Mouse (Mus musculus) retina, adult 2 months (tissue): ENCODE results near the gene Nckap5.
A peak's percentile ranks its signal among the peaks of the same experiment; 100 is the strongest.

ENCODE experiments used
- DNase-seq: peaks from one replicate; pipeline ENCODE4 v3.0.0-alpha.2; 2012; ENCODE audit warnings: low read depth, low spot score

Nckap5 gene

DNA sequence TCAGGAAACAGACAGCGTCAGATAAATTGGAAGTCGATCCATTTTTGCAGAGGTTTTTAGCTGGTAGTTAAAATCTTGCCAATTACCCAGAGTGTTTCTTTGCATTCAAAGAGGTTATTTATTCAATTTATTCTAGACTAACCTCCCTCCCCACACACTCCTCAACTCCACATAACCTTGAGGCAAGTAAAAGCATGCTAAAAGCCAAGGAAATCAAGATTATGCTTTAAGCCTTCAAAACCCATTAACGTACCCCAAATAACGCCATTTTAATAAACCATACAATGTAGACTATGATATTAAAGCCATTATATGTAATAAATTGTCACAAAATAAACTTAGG is 129.7 kb downstream of the Nckap5 start:
- DNase-seq = no peak

- DNase-seq = no peak
Measured at GRCm38 (mm10) chr1:126700063-126700977, 130.3 kb downstream of the Nckap5 start.

DNA sequence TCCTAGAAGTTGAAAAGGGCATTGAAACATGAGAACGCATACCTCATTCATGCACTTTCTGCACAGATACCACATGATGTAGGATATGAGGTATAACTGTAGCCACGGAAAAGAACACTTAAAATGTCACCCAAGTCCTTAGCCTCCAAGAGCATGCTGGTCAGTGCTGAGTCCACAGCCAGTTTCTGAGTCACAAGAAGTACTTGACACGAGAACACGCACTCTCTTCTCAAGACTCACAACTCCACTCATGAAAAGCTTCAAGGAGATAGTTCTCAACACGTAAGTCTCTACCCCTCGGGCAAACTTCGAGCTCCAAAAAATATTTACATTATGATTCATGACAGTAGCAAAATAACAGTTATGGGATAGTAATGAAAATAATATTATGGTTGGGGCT is 137.0 kb downstream of the Nckap5 start:
- no peak for DNase-seq

- DNase-seq = no peak
Measured at GRCm38 (mm10) chr1:126688593-126688992, 142.0 kb downstream of the Nckap5 start.

DNA sequence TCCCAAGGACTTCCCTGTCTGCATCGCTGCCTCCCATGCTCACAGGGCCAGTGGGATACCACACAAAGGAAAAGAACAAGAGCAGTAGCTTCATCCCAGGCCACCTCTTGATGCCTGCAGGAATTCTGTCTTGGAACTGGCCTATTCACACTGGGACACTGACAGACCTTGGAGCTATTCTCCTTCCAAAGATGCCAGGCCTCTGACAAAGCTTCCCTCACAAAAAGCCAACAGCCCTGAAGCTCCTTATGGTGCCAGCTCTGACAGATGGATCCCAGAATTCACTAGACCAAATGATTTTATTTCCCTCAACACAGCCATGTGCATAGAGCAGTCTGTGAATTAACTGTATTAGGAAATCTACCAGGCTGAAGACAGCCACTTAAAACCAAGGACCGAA is 143.9 kb downstream of the Nckap5 start:
- DNase-seq = no peak

DNA sequence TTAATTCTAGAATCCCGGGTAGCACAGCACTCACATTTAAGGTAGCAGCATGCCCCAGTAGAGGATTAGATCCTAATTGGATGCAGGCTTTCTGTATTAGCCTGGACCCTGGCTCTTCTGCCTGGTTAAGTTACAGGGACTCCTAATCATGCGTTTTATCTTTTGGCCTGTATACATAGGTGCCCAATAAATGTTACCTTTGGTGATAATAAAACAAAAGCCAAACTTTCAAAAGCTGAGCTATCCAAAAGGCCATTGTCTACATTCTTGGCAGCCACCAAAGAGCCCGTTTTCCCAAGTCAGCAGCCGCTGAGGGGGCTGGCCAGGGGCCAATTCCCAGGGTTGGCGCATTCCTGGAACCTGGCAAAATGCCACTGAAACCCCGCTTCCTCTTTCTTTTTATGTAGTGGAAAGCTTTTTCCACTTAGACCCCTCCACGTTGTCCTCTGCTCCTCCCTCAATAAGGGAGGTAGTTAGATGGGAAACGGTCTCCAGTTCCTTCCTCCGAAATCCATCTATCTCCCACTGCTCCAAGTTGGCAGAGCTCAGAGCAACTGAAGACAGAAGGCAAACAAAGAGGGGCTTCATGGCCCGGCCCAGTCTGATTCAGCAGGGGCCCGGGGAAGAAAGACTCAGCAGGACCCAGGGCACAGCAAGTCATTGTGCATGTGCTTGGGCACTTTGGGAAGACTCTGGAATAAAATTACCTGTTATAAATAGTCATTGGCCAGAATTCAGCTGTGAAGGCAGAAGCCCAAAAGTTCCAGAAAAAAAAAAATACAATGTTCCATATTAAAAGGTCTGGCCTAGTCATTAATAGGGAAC is 146.8 kb downstream of the Nckap5 start:
- DNase-seq = no peak

GRCm38 (mm10) chr1:126681773-126682172 is 148.8 kb downstream of the Nckap5 start:
- peak; percentile 69 for DNase-seq

DNA sequence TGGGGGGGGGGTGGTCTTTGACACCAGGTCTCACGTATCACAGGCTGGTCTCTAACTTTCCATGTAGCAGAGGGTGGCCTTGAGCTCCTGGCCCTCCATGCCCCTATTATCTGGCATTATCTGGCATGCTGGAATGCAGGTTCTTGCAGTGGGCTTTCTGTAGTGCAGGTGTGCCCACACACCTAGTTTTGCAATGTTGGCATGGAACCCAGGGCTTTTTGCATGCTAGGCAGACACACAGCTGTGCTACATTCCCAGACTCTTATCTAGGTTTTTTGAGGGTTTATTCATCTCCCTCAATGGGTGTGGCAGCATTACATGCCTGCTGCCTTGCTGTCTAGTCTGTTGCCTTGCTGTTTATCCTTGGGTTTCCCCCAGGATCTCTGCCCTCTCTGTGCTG is 151.3 kb downstream of the Nckap5 start:
- no peak for DNase-seq

DNA sequence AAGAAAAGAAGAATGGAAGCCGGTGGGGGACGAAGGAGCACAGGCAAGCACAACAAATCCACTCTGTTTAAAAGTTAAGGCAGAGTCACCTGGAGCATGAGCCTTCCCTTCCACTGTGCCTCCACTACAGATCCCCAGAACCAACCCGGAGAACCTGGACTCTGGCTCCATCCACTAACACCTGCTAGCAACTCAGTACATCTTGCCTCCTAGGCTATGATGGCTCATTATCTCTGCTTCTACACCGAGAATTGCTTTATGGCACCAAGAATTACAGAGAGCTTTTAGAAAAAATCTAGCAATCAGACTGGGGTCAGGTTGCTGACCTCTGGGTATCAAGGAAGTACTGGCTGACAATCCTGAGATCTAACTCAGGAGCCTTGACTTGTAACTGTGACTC is 153.3 kb downstream of the Nckap5 start:
- no peak for DNase-seq

DNA sequence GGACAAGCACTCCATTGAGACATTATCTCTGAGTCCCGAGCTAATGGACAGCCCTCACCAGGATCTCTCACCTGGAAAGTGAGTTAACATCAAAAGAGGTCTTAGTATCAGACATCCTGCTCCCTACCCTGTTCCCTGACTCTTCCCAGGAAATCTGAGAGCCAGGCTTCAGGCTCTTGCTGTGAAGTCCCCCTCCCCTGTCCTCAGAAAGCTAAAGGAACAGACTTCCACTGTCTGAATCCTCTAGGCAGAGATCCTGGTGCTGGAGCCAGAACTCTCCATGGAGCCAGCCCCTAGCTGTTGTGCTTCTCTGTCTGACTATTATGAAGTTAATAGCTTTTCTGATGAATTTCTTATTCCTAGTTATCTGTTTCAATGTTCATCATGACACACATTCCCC is 153.8 kb downstream of the Nckap5 start:
- no peak for DNase-seq

- no peak for DNase-seq
Measured at GRCm38 (mm10) chr1:126675142-126675541, 155.5 kb downstream of the Nckap5 start.

DNA sequence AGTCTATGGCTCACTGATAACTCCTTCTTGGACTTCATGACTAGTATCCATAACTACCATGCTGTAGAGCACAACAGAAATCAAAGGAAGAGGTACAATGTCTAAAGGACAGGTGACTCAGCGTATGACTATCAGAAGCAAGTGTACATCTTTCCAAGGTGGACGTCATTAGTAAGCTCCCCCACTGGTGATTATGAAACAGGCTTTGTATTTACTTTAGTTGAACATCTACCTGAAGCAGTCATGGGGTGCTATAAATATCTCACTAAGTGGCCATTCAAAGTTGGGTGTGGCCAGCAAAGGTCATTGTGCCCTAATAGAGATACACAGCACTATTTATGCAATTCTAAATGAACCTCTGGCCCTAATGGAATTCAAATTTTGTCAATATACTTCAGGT is 157.4 kb downstream of the Nckap5 start:
- DNase-seq = no peak

DNA sequence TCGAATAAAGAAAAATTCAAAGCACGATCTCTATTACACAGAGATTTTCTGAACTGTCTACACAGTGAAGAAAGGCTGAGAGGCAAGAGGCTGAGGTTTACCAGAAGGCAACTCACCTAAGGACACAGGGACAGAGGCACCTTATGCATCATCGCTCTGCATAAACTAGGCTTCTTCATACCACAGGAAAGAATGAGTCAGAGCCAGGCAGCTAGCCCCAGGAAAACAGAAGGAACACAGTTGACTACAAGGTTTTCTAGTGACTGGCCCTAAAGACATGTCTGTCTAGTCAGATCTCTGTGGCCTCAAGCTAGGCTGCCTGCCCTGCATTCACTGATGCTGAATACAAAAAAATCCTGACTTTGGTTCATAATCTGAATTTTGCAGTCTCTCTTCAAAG is 160.1 kb downstream of the Nckap5 start:
- no peak for DNase-seq

GRCm38 (mm10) chr1:126660098-126660999 is 170.2 kb downstream of the Nckap5 start:
- no peak for DNase-seq

- DNase-seq = no peak
Measured at GRCm38 (mm10) chr1:126658731-126659130, 171.9 kb downstream of the Nckap5 start.

GRCm38 (mm10) chr1:126656246-126656645 is 174.4 kb downstream of the Nckap5 start:
- no peak for DNase-seq

DNA sequence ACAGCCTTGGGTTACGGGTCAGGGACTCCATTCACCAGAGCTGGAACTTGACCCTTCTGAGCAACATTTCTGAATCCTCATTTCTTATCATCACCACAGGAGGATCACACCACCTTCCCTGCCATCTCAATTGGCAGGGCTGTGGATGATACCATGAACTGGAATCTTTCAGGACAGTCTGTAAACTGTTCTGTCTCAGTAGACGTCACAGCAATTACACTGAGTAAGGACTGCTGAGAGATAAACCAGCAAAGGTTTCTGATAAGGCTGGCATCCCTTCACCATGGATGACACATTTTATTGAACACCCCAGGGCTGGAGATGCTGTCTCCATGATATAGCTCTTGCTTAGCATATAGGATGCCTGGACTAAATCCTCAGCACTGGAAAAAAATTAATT is 178.5 kb downstream of the Nckap5 start:
- DNase-seq = no peak

DNA sequence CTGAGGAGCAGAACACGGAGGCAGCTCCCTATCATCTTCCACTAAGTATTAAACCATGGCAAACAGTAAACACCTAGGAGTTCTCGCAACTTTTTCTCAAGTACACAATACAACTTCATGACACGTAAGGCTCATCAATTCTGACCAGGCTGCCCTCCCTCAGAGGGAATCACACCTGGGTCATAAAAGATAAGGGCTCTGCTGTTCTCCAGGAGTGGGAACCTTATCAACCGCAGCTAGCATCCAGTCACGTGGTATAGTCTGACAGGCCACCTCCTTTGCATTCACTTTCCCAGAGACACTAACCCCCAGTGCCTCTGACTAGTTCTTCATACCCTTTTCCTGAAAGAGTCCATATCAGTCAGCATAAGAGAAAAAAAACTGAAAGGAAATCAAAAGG is 179.8 kb downstream of the Nckap5 start:
- no peak for DNase-seq

- DNase-seq = no peak
Measured at GRCm38 (mm10) chr1:126642751-126643150, 187.8 kb downstream of the Nckap5 start.

DNA sequence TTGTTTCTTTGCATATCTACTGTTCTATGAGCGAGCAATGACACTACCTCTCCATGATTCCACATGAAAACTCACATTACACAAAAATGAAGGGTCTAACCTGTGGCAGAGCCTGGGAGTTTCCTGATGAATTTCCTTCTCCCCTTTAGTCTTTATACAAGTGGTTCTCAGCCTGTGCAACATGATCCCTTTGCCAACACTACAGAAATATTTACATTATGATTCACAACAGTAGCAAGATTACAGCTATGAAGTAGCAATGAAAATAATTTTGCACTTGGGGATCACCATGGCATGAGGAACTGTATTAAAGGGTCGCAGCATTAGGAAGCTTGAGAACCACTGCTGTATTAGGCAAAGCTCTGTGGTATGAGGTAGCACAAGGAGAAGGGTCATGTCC is 191.1 kb downstream of the Nckap5 start:
- DNase-seq = no peak

- no peak for DNase-seq
Measured at GRCm38 (mm10) chr1:126637515-126637914, 193.1 kb downstream of the Nckap5 start.

- no peak for DNase-seq
Measured at GRCm38 (mm10) chr1:126626206-126626605, 204.4 kb downstream of the Nckap5 start.
